Mouse (Mus musculus) layer of hippocampus, postnatal 14 days (tissue): ENCODE data around the gene Itpr2. TPM values are rescaled to one million over a fixed set of nuclear protein-coding genes. Genes with fewer than 3 reads are reported as not detected.

Source experiments
- DNase-seq, 2 experiments: peaks; one replicate each; pipeline ENCODE4 v3.0.0; 2021 to 2022; ENCODE audit warnings: low spot score in 2 of 2, mixed read lengths in 1 of 2
- total RNA-seq, 2 experiments: library from RNA; stranded (reverse); gene quantifications; 2 replicates each; pipeline ENCODE4 v1.2.3; 2021

Itpr2 gene
- total RNA-seq, 2 experiments from 2014 or later, result 32.3 to 35.0 TPM

- no peak for DNase-seq
Measured at GRCm38 (mm10) chr6:146424778-146425177, 77.2 kb downstream of the Itpr2 start.

- no peak for DNase-seq
Measured at GRCm38 (mm10) chr6:146424326-146424725, 77.7 kb downstream of the Itpr2 start.

GRCm38 (mm10) chr6:146420718-146421117 is 81.3 kb downstream of the Itpr2 start:
- DNase-seq, result no peak

- no peak for DNase-seq
Measured at GRCm38 (mm10) chr6:146416461-146416860, 85.6 kb downstream of the Itpr2 start.

GRCm38 (mm10) chr6:146414094-146414493 is 87.9 kb downstream of the Itpr2 start:
- DNase-seq, result no peak

GRCm38 (mm10) chr6:146411446-146412070 is 90.5 kb downstream of the Itpr2 start:
- DNase-seq, result no peak

GRCm38 (mm10) chr6:146410427-146410810 is 91.6 kb downstream of the Itpr2 start:
- DNase-seq, result no peak

- DNase-seq, result peak; percentile 82
Measured at GRCm38 (mm10) chr6:146409692-146410426, 92.2 kb downstream of the Itpr2 start.

GRCm38 (mm10) chr6:146405380-146405779 is 96.6 kb downstream of the Itpr2 start:
- DNase-seq, result no peak

- no peak for DNase-seq
Measured at GRCm38 (mm10) chr6:146404876-146405275, 97.1 kb downstream of the Itpr2 start.

- DNase-seq, result no peak
Measured at GRCm38 (mm10) chr6:146404156-146404555, 97.9 kb downstream of the Itpr2 start.

- no peak for DNase-seq
Measured at GRCm38 (mm10) chr6:146402905-146403642, 98.9 kb downstream of the Itpr2 start.

- no peak for DNase-seq
Measured at GRCm38 (mm10) chr6:146397803-146398202, 104.2 kb downstream of the Itpr2 start.

- no peak for DNase-seq
Measured at GRCm38 (mm10) chr6:146396253-146396652, 105.8 kb downstream of the Itpr2 start.

GRCm38 (mm10) chr6:146395616-146396015 is 106.4 kb downstream of the Itpr2 start:
- no peak for DNase-seq

GRCm38 (mm10) chr6:146392188-146392587 is 109.8 kb downstream of the Itpr2 start:
- no peak for DNase-seq

- no peak for DNase-seq
Measured at GRCm38 (mm10) chr6:146390159-146390558, 111.9 kb downstream of the Itpr2 start.

GRCm38 (mm10) chr6:146388010-146388409 is 114.0 kb downstream of the Itpr2 start:
- no peak for DNase-seq

GRCm38 (mm10) chr6:146387039-146387713 is 114.8 kb downstream of the Itpr2 start:
- no peak for DNase-seq

GRCm38 (mm10) chr6:146379263-146379662 is 122.8 kb downstream of the Itpr2 start:
- DNase-seq, result no peak

- DNase-seq, result no peak
Measured at GRCm38 (mm10) chr6:146371511-146371910, 130.5 kb downstream of the Itpr2 start.

GRCm38 (mm10) chr6:146366180-146366579 is 135.8 kb downstream of the Itpr2 start:
- DNase-seq, result no peak
